Mouse (Mus musculus) left cerebral cortex, adult 8-10 months (tissue): ENCODE data around the gene Pcdh19. TPM values are rescaled to one million over a fixed set of nuclear protein-coding genes. Genes with fewer than 3 reads are reported as not detected.
A peak's percentile ranks its signal among the peaks of the same experiment; 100 is the strongest.
"Not testable (repeated sequence)": the region's sequence is repeated elsewhere in the genome, so short reads cannot be mapped to it uniquely, and the experiment has no call there.

ENCODE experiments used
- DNase-seq, 2 experiments: peaks; one replicate each; pipeline ENCODE4 v3.0.0; 2022; ENCODE audit warnings: low spot score in 2 of 2
- total RNA-seq, 4 experiments: library from RNA; stranded (reverse); gene quantifications; 2 replicates each; pipeline ENCODE4 v1.2.4; 2022

Pcdh19 gene
- 10 to 100 TPM; 24.8 to 35.4 (median 25.8) TPM for total RNA-seq

- peak; percentile 59 to 62 for DNase-seq
Observed at GRCm38 (mm10) chrX:133688840-133689239, at the start of gene Pcdh19. Gene Pcdh19, minus strand, starts transcription at chrX:133688987.

- no peak for DNase-seq
Observed at GRCm38 (mm10) chrX:133735871-133736270, 47.1 kb upstream of the Pcdh19 start.

- no peak for DNase-seq
Observed at GRCm38 (mm10) chrX:133734984-133735383, 46.2 kb upstream of the Pcdh19 start.

- DNase-seq = no peak
Observed at GRCm38 (mm10) chrX:133721517-133721916, 32.7 kb upstream of the Pcdh19 start.

- no peak for DNase-seq
Observed at GRCm38 (mm10) chrX:133710621-133711020, 21.8 kb upstream of the Pcdh19 start.

- DNase-seq = no peak
Observed at GRCm38 (mm10) chrX:133702902-133703301, 14.1 kb upstream of the Pcdh19 start.

- not testable (repeated sequence) for DNase-seq
Observed at GRCm38 (mm10) chrX:133697871-133698270, 9.1 kb upstream of the Pcdh19 start.

GRCm38 (mm10) chrX:133696461-133696860 is 7.7 kb upstream of the Pcdh19 start:
- DNase-seq = no peak

GRCm38 (mm10) chrX:133693037-133693760 is 4.4 kb upstream of the Pcdh19 start:
- no peak for DNase-seq

GRCm38 (mm10) chrX:133692392-133692790 is 3.6 kb upstream of the Pcdh19 start:
- no peak for DNase-seq

GRCm38 (mm10) chrX:133691581-133692391 is 3.0 kb upstream of the Pcdh19 start:
- peak in 1 of 2 experiments; percentile 39 for DNase-seq

GRCm38 (mm10) chrX:133690822-133691221 is 2.0 kb upstream of the Pcdh19 start:
- DNase-seq = no peak

GRCm38 (mm10) chrX:133689576-133690250 is 926 bp upstream of the Pcdh19 start:
- peak in 1 of 2 experiments; percentile 11 for DNase-seq

GRCm38 (mm10) chrX:133688156-133688555 is 631 bp downstream of the Pcdh19 start:
- DNase-seq = peak in 1 of 2 experiments; percentile 16

- DNase-seq = peak in 1 of 2 experiments; percentile 8
Observed at GRCm38 (mm10) chrX:133687666-133688151, 1.1 kb downstream of the Pcdh19 start.

- no peak for DNase-seq
Observed at GRCm38 (mm10) chrX:133686533-133687311, 2.1 kb downstream of the Pcdh19 start.

GRCm38 (mm10) chrX:133685572-133685971 is 3.2 kb downstream of the Pcdh19 start:
- no peak for DNase-seq

GRCm38 (mm10) chrX:133683961-133684360 is 4.8 kb downstream of the Pcdh19 start:
- no peak for DNase-seq

GRCm38 (mm10) chrX:133675121-133675520 is 13.7 kb downstream of the Pcdh19 start:
- no peak for DNase-seq

GRCm38 (mm10) chrX:133673796-133674195 is 15.0 kb downstream of the Pcdh19 start:
- no peak for DNase-seq

- DNase-seq = no peak
Observed at GRCm38 (mm10) chrX:133660111-133660510, 28.7 kb downstream of the Pcdh19 start.
